ENCODE assay signal across 10 mouse cellular contexts in the genomic region with DNA sequence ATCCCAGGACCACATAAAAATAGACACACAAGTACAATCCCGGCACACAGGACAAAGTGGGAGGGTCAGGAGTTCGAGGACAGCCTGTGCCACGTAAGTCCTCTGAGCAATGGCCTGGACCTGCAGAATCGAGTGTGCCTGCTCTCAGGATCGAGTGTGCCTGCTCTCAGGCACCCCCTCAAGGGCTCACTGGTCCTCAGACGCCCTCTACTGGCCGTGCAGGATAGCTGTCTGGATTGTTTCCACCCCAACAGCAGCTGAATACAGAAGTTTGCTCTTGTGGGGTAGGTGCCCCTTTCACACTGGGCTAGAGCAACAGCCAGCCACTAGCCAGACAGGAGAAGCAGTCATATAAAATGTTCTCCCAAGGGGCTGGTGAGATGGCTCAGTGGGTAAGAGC. TPM values are rescaled to one million over a fixed set of nuclear protein-coding genes. Genes with fewer than 3 reads are reported as not detected.
DNase-seq lines count a peak whose midpoint lies in the region; ATAC-seq and TF ChIP-seq lines count a peak whose summit lies in the region.
"Had no signal": no experiment of that assay in that cellular context is flagged by ENCODE, and none has a peak within 500 bp of the region (broad histone marks: within the 10 kb centered on the region; RNA-seq: fewer than 3 reads in every experiment).

No protein-coding gene starts in this region.

- peak; percentile 82 for TF ChIP-seq CTCF in ES-Bruce4 (IDR thresholded peaks at IDR 0.05; ENCODE audit: low read depth, low read length)
- TF ChIP-seq CTCF in liver, embryonic 14.5 days (IDR thresholded peaks at IDR 0.05; ENCODE audit: low read depth) = peak; percentile 80

- H3K9me3 ChIP-seq in hindbrain, embryonic 11.5 days (ENCODE audit: control insufficient read depth, low read length) = no peaks in the 10 kb centered on the region
- no peaks in the 10 kb centered on the region for H3K9me3 ChIP-seq in hindbrain, embryonic 14.5 days (ENCODE audit: control insufficient read depth, low read length)
- no peaks in the 10 kb centered on the region for H3K9me3 ChIP-seq in ES-Bruce4 (replicated peaks; ENCODE audit: control insufficient read depth, insufficient read depth, low read length, poor library complexity, severe bottlenecking)
- no peaks in the 10 kb centered on the region for H3K9me3 ChIP-seq in liver, embryonic 14.5 days (ENCODE audit: control insufficient read depth, low read length)
- no peaks in the 10 kb centered on the region for H3K9me3 ChIP-seq in heart, embryonic 10.5 days
- H3K9me3 ChIP-seq: lung, embryonic 15.5 days had no signal

- TF ChIP-seq EP300 in ES-Bruce4 (IDR thresholded peaks at IDR 0.05; ENCODE audit: insufficient read depth, low read depth, low read length) = no peak
- TF ChIP-seq EP300 in liver, embryonic 14.5 days (IDR thresholded peaks at IDR 0.05; ENCODE audit: low read depth) = no peak

- no peaks in the 10 kb centered on the region for H3K27me3 ChIP-seq in hindbrain, embryonic 11.5 days (ENCODE audit: control insufficient read depth, insufficient read depth, low read length)
- no peaks in the 10 kb centered on the region for H3K27me3 ChIP-seq in hindbrain, embryonic 14.5 days (ENCODE audit: control insufficient read depth, insufficient read depth, low read length)
- H3K27me3 ChIP-seq in ES-Bruce4 (ENCODE audit: control insufficient read depth, insufficient read depth, low read length, poor library complexity, severe bottlenecking) = no peaks in the 10 kb centered on the region
- H3K27me3 ChIP-seq in liver, embryonic 14.5 days (ENCODE audit: control insufficient read depth, insufficient read depth, low read length) = no peaks in the 10 kb centered on the region
- H3K27me3 ChIP-seq in heart, embryonic 10.5 days (ENCODE audit: insufficient read depth, poor library complexity, severe bottlenecking) = peaks cover 69% of the 10 kb centered on the region
- H3K27me3 ChIP-seq: lung, embryonic 15.5 days had no signal

- H3K27ac ChIP-seq in hindbrain, embryonic 11.5 days (ENCODE audit: low read depth, low read length) = no peak overlapping the region
- no peak overlapping the region for H3K27ac ChIP-seq in hindbrain, embryonic 14.5 days
- H3K27ac ChIP-seq in ES-Bruce4 (ENCODE audit: insufficient read depth, low read length) = no peak overlapping the region
- H3K27ac ChIP-seq in liver, embryonic 14.5 days = no peak overlapping the region
- no peak overlapping the region for H3K27ac ChIP-seq in heart, embryonic 10.5 days
- H3K27ac ChIP-seq: lung, embryonic 15.5 days had no signal

- ATAC-seq in hindbrain, embryonic 11.5 days (ENCODE audit: low FRiP score) = no peak
- no peak for ATAC-seq in hindbrain, embryonic 14.5 days (ENCODE audit: low FRiP score)
- no peak for ATAC-seq in liver, embryonic 14.5 days (ENCODE audit: insufficient read depth)
- ATAC-seq: forebrain, embryonic 14.5 days had no signal

- peak; percentile 41 for DNase-seq in hindbrain, embryonic 11.5 days (ENCODE audit: low spot score)
- no peak for DNase-seq in hindbrain, embryonic 14.5 days (ENCODE audit: low spot score)
- DNase-seq in 3T3-L1 (ENCODE audit: low read depth, low spot score) = peak; percentile 67
- DNase-seq in liver, embryonic 14.5 days (ENCODE audit: low read depth in 3 of 3, low spot score in 3 of 3) = no peak
- DNase-seq in urinary bladder, postnatal 25 days (ENCODE audit: low spot score) = no peak
- DNase-seq in gastrocnemius, postnatal 25 days = no peak
- DNase-seq in heart, embryonic 10.5 days (ENCODE audit: low spot score) = no peak

- 47% methylated on average over 7 of the region's 7 CpGs for WGBS in hindbrain, embryonic 11.5 days
- 50% methylated on average over 7 of the region's 7 CpGs for WGBS in hindbrain, embryonic 14.5 days
- WGBS in liver, embryonic 14.5 days (ENCODE audit: insufficient replicate concordance) = 30% methylated on average over 7 of the region's 7 CpGs
- 45% methylated on average over 7 of the region's 7 CpGs for WGBS in heart, embryonic 10.5 days

- H3K36me3 ChIP-seq in hindbrain, embryonic 11.5 days (ENCODE audit: control insufficient read depth, insufficient read depth, low read length) = no peaks in the 10 kb centered on the region
- peaks cover 79% of the 10 kb centered on the region for H3K36me3 ChIP-seq in hindbrain, embryonic 14.5 days (replicated peaks; ENCODE audit: control insufficient read depth, insufficient read depth)
- no peaks in the 10 kb centered on the region for H3K36me3 ChIP-seq in ES-Bruce4 (ENCODE audit: control insufficient read depth, insufficient read depth, low read length, poor library complexity, severe bottlenecking)
- H3K36me3 ChIP-seq in liver, embryonic 14.5 days (replicated peaks; ENCODE audit: control insufficient read depth, insufficient read depth, low read depth) = no peaks in the 10 kb centered on the region
- peaks cover 7% of the 10 kb centered on the region; the same call in 1 of the 2 replicates for H3K36me3 ChIP-seq in heart, embryonic 10.5 days
- H3K36me3 ChIP-seq: lung, embryonic 15.5 days had no signal

- TF ChIP-seq POLR2A in ES-Bruce4 (IDR thresholded peaks at IDR 0.05; ENCODE audit: insufficient read depth, low read length) = no peak

- no peak overlapping the region for H3K4me2 ChIP-seq in hindbrain, embryonic 11.5 days (replicated peaks; ENCODE audit: low read depth, low read length)
- no peak overlapping the region for H3K4me2 ChIP-seq in hindbrain, embryonic 14.5 days (replicated peaks)
- no peak overlapping the region for H3K4me2 ChIP-seq in liver, embryonic 14.5 days (ENCODE audit: low read depth)
- H3K4me2 ChIP-seq: lung, embryonic 15.5 days had no signal

- no peak overlapping the region for H3K9ac ChIP-seq in hindbrain, embryonic 11.5 days (ENCODE audit: low read depth, low read length)
- no peak overlapping the region for H3K9ac ChIP-seq in hindbrain, embryonic 14.5 days
- no peak overlapping the region for H3K9ac ChIP-seq in ES-Bruce4 (ENCODE audit: low read depth, poor library complexity, severe bottlenecking)
- H3K9ac ChIP-seq in liver, embryonic 14.5 days (replicated peaks) = no peak overlapping the region
- H3K9ac ChIP-seq: lung, embryonic 15.5 days had no signal

- no peak overlapping the region for H3K4me3 ChIP-seq in hindbrain, embryonic 11.5 days (ENCODE audit: low read depth, low read length)
- H3K4me3 ChIP-seq in hindbrain, embryonic 14.5 days (replicated peaks; ENCODE audit: low read length) = no peak overlapping the region
- no peak overlapping the region for H3K4me3 ChIP-seq in ES-Bruce4 (ENCODE audit: low read depth, low read length)
- H3K4me3 ChIP-seq in liver, embryonic 14.5 days (ENCODE audit: insufficient read depth in 1 of 2, low read depth in 2 of 2, low read length in 2 of 2) = no peak overlapping the region
- H3K4me3 ChIP-seq in heart, embryonic 10.5 days = no peak overlapping the region
- H3K4me3 ChIP-seq: lung, embryonic 15.5 days had no signal

- no peaks in the 10 kb centered on the region for H3K4me1 ChIP-seq in hindbrain, embryonic 11.5 days (replicated peaks; ENCODE audit: control insufficient read depth, insufficient read depth, low read length)
- no peaks in the 10 kb centered on the region for H3K4me1 ChIP-seq in hindbrain, embryonic 14.5 days (replicated peaks; ENCODE audit: control insufficient read depth, insufficient read depth, low read length)
- H3K4me1 ChIP-seq in ES-Bruce4 (ENCODE audit: control insufficient read depth, insufficient read depth, low read length) = no peaks in the 10 kb centered on the region
- no peaks in the 10 kb centered on the region; a peak in 1 of 4 replicates for H3K4me1 ChIP-seq in liver, embryonic 14.5 days (replicated peaks; ENCODE audit: control insufficient read depth in 2 of 2, insufficient read depth in 2 of 2, low read length in 1 of 2)
- peaks cover 29% of the 10 kb centered on the region for H3K4me1 ChIP-seq in heart, embryonic 10.5 days
- H3K4me1 ChIP-seq: lung, embryonic 15.5 days had no signal

RNA-seq across cellular contexts. Expression of gene Nfatc2, which starts 50.3 kb away (rescaled TPM):
- polyA plus RNA-seq in hindbrain, embryonic 11.5 days (2014; fragmentation: Nextera tagmentation; extraction: Ambion mirVana) = 0.25 and 0.82 TPM in 2 replicates
- polyA plus RNA-seq in hindbrain, embryonic 14.5 days (2014; fragmentation: Nextera tagmentation; extraction: Ambion mirVana) = 3.4 and 3.7 TPM in 2 replicates
- 7.8 and 8.7 TPM in 2 replicates for polyA plus RNA-seq in ES-Bruce4 (2011; ENCODE audit: insufficient read depth, insufficient read length, low read depth, missing spikeins)
- 0.08 and 0.13 TPM in 2 replicates for polyA plus RNA-seq in liver, embryonic 14.5 days (2012; rRNA removed)
- polyA plus RNA-seq in liver, embryonic 14.5 days (2014; fragmentation: Nextera tagmentation; extraction: Ambion mirVana) = 0.10 and 0.19 TPM in 2 replicates
- 1 to 10 TPM; 6.4 to 7.7 TPM for total RNA-seq in gastrocnemius, postnatal 25 days (2021)
- polyA plus RNA-seq in heart, embryonic 10.5 days (2016; fragmentation: Nextera tagmentation; extraction: Ambion mirVana) = 2.0 and 4.6 TPM in 2 replicates

Comparison
In these comparisons a context has a peak if more than half of its experiments do, and no peak if none do; other contexts are left out.
1. DNase-seq: peak in hindbrain, embryonic 11.5 days (single experiment) and 3T3-L1 (single experiment); none in hindbrain, embryonic 14.5 days (single experiment), liver, embryonic 14.5 days (0 of 3), urinary bladder, postnatal 25 days (single experiment), gastrocnemius, postnatal 25 days (single experiment) and heart, embryonic 10.5 days (single experiment).